Mouse (Mus musculus) thymus, postnatal 14 days (tissue): Measurements from ENCODE around the gene Zfp986.
"Not testable (repeated sequence)": the region's sequence is repeated elsewhere in the genome, so short reads cannot be mapped to it uniquely, and the experiment has no call there.

Experiments
- DNase-seq: peaks from one replicate; pipeline ENCODE4 v3.0.0; 2021

Zfp986 gene

DNA sequence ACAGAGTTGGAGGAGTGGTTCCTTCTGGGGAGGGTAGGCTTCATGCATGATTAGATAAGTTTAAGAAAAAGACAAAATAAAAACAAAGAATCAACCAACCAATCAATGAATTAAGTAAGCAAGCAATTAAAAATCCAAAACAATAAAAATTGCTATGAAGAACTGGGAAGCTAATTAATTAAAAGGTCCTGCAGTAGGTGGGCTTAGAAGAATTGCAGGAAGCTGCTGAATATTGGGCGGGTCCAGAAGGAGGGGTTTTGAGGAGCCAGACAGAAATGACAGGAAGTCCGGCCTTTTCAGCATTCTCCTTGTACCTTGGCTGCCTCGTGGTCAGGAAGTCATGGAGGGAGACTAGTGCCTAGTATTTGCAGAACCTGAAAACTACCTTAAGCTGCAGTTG is at the start of gene Zfp986:
Gene Zfp986 (plus strand): TSS at position 301 of the 400 bp plus-strand sequence.
- not testable (repeated sequence) for DNase-seq

- DNase-seq: not testable (repeated sequence)
Measured at GRCm38 (mm10) chr4:145819946-145820345, 48.6 kb upstream of the Zfp986 start.

DNA sequence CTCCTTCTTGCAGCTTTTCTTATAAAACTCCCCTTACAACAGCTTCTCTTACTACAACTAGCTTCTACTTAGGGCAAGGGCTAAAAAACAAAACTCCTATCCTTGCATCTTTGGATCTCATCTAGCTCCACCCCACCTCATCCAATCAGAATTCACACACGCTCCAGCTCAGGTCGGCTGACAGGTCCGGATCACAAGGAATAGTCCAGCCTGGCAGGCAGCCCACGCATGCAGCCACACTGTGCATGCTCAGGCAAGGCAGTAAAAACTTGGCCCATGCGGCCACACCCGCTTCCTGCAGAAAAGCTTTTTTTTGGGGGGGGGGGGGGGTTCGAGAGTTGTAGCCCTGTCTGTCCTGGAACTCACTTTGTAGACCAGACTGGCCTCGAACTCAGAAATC is 43.0 kb upstream of the Zfp986 start:
- not testable (repeated sequence) for DNase-seq

DNA sequence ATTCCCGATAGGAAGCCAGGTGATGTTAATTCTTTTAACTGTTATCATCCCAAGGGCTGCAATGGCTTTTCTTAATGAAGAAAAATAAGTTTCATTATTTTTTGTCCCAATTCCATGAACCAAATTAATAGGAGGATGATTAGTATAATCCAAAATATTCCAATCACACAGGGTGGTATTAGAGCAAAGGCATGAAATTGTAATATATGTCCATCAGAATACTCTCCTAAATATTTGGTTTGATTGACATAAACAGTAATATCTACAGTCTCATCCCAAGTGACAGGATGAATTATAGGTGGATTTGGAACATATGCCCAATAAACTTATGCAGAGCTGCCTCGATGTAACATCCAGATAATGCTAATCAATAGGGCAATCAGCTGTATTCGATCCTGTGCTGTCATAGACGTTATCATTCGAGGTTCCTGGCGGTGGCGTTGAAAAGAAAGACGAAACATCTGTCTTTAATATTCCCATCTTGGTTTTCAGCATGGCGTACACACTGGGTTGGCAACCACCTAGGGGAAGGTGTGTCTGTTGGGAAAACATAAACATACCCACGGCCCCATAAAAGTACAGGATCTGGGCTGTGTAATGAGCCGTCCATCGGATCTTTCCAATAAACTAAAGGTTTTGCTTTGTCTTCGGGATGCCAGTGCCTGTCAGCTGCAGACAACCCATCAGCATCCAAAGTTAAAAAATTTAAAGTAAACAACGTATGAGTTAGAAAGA is 37.1 kb upstream of the Zfp986 start:
- not testable (repeated sequence) for DNase-seq

DNA sequence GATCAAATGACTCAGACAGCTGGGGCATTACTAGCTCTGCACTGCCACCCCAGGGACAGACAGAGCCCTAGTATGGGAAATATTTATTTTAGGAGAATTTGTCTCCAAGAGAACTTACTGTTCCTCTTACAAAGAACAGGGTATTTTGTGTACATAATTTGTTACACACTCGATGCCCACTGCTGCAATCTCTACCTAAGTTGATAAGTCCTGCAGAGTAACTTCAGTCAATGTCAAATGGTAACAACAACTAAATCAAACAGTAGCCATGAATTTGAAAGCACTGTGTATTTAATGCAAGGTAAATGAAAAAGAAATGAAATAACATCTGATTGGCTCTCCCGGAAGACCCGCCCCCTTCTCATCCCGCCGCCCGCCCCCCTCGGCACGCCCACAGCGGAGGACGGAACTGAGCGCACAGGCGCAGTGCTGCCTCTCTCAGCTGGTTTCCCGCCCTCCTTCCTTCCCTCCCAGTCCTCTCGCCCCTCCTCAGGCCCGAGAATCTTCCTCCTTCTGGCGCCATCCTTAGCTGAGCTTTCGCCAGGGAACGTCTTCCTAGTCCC is 32.2 kb upstream of the Zfp986 start:
- DNase-seq: not testable (repeated sequence)

- DNase-seq: peak; percentile 8
Measured at GRCm38 (mm10) chr4:145836863-145837440, 31.6 kb upstream of the Zfp986 start.

DNA sequence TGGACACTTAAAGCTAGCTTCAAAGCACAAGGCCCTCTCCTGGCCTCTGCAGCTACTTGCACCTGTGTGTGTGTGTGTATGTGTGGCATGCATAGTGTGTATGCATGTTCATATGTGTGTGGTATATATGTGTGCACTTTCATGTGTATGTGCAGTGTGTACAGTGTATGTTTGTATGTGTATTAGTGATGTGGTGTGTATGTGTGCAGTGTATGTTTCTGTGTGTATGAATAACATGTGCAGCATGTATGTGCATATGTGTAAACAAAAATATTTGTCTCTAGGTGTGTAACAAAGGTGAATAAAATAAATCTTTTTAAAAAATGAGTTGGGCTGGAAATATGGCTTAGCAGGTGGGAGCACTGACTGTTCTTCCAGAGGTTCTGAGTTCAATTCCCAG is 21.8 kb upstream of the Zfp986 start:
- not testable (repeated sequence) for DNase-seq

- not testable (repeated sequence) for DNase-seq
Measured at GRCm38 (mm10) chr4:145848183-145848890, 20.3 kb upstream of the Zfp986 start.

GRCm38 (mm10) chr4:145848891-145849214 is 19.7 kb upstream of the Zfp986 start:
- not testable (repeated sequence) for DNase-seq

- DNase-seq: not testable (repeated sequence)
Measured at GRCm38 (mm10) chr4:145851421-145851820, 17.2 kb upstream of the Zfp986 start.

- DNase-seq: not testable (repeated sequence)
Measured at GRCm38 (mm10) chr4:145863872-145864271, 4.7 kb upstream of the Zfp986 start.
